Mouse (Mus musculus) embryonic facial prominence, embryonic 11.5 days (tissue): ENCODE measurements at regions not wholly inside any gene's neighbourhood (a gene's known extent, or its start where the extent isn't known, plus 50 kb on each side); places are given as distances from the start of the nearest gene placed in this dataset.
A peak's percentile ranks its signal among the peaks of the same experiment; 100 is the strongest.

Experiments
- ATAC-seq: fragments of 200-750 bp; cut with Nextera tagmentation; replicated peaks from 2 replicates; pipeline ENCODE4 v1.8.0; 2017; ENCODE audit warnings: low read depth; ENCODE audit not compliant: insufficient number of reproducible peaks, low FRiP score, low TSS enrichment
- DNase-seq: peaks from one replicate; pipeline ENCODE4 v3.0.0-alpha.2; 2015; ENCODE audit warnings: low spot score
- H3K27ac ChIP-seq: fragments of 300-500 bp; sonication (generic); replicated peaks from 2 replicates; pipeline ENCODE4 v1.5.1; 2014; ENCODE audit warnings: mild to moderate bottlenecking, low read depth, low read length, control low read depth
- H3K27me3 ChIP-seq: fragments of 300-500 bp; sonication (generic); 2 replicates; pipeline ENCODE4 v1.6.1; 2014; ENCODE audit warnings: mild to moderate bottlenecking, low read length, moderate library complexity, mixed read lengths; ENCODE audit not compliant: control insufficient read depth, insufficient read depth
- H3K36me3 ChIP-seq: fragments of 300-500 bp; sonication (generic); replicated peaks from 2 replicates; pipeline ENCODE4 v1.6.1; 2014; ENCODE audit warnings: low read depth, mild to moderate bottlenecking, low read length, moderate library complexity, mixed read lengths; ENCODE audit not compliant: control insufficient read depth, insufficient read depth
- H3K4me1 ChIP-seq: fragments of 300-500 bp; sonication (generic); 2 replicates; pipeline ENCODE4 v1.6.1; 2014; ENCODE audit warnings: low read length, mixed read lengths; ENCODE audit not compliant: control insufficient read depth, insufficient read depth
- H3K4me2 ChIP-seq: fragments of 300-500 bp; sonication (generic); 2 replicates; pipeline ENCODE4 v1.6.1; 2014; ENCODE audit warnings: low read depth, mild to moderate bottlenecking, control low read depth, low read length, moderate library complexity
- H3K4me3 ChIP-seq: fragments of 300-500 bp; sonication (generic); 2 replicates; pipeline ENCODE4 v1.5.1; 2014; ENCODE audit warnings: low read depth, low read length, control low read depth
- H3K9ac ChIP-seq: fragments of 300-500 bp; sonication (generic); replicated peaks from 2 replicates; pipeline ENCODE4 v1.6.1; 2014; ENCODE audit warnings: mild to moderate bottlenecking, control low read depth, low read length
- H3K9me3 ChIP-seq: fragments of 300-500 bp; sonication (generic); replicated peaks from 2 replicates; pipeline ENCODE4 v1.6.1; 2016; ENCODE audit warnings: mild to moderate bottlenecking, low read length, inconsistent platforms, mixed read lengths; ENCODE audit not compliant: control insufficient read depth
- WGBS: fragments of 180-500 bp; shearing (Covaris S2); extraction: QIAGEN DNeasy Blood & Tissue Kit; methylation state at CpG from one replicate; pipeline ENCODE4 v1.1.7; 2014; 5-methylcytosine and 5-hydroxymethylcytosine counted together

DNA sequence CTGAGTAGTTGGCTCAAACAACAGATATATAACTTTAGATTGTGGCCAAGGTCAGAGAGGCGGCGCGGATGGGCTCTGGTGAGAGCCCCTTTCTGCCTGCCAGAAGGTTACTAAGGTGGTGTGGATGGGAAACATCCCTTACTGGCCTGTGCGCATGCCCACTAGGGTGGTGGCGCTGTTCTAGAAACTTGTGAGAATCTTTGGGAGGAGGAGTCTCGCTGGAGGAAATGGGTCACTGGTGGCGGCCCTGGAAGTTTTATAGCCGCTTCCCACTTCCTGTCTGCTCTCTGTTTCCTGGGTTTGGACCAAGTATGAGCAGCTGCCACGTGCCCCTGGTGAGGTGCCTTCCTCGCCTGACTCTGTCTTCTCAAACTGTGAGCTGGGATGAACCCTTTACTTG lies 285.0 kb upstream of the Tbx3 start:
- Histone ChIP-seq H3K27ac (no peak overlapping the region), H3K27me3 (no peaks in the 10 kb centered on the region), H3K4me1 (no peaks in the 10 kb centered on the region), H3K9ac (no peak overlapping the region), H3K4me3 (no peak overlapping the region), H3K9me3 (no peaks in the 10 kb centered on the region), H3K36me3 (no peaks in the 10 kb centered on the region), H3K4me2 (no peak overlapping the region)
- ATAC-seq (no peak), DNase-seq (no peak)
- 91% methylated on average over 10 of the region's 10 CpGs for WGBS

- Histone ChIP-seq H3K4me1 (no peaks in the 10 kb centered on the region), H3K9ac (no peak overlapping the region), H3K4me3 (no peak overlapping the region), H3K36me3 (no peaks in the 10 kb centered on the region), H3K9me3 (no peaks in the 10 kb centered on the region), H3K4me2 (no peak overlapping the region), H3K27ac (no peak overlapping the region), H3K27me3 (no peaks in the 10 kb centered on the region)
- no peak for ATAC-seq
- no peak for DNase-seq
- 76% methylated on average over 8 of the region's 8 CpGs for WGBS
These were observed 283.6 kb upstream of the Tbx3 start for GRCm38 (mm10) chr5:119386821-119387220.

- Histone ChIP-seq H3K27ac (no peak overlapping the region), H3K4me2 (no peak overlapping the region), H3K27me3 (no peaks in the 10 kb centered on the region), H3K4me1 (no peaks in the 10 kb centered on the region), H3K9me3 (no peaks in the 10 kb centered on the region), H3K9ac (no peak overlapping the region), H3K4me3 (no peak overlapping the region), H3K36me3 (no peaks in the 10 kb centered on the region)
- WGBS: 60% methylated on average over 2 of the region's 2 CpGs
- DNase-seq: no peak
- ATAC-seq: no peak
These were observed 283.2 kb upstream of the Tbx3 start for GRCm38 (mm10) chr5:119387261-119387660.

DNA sequence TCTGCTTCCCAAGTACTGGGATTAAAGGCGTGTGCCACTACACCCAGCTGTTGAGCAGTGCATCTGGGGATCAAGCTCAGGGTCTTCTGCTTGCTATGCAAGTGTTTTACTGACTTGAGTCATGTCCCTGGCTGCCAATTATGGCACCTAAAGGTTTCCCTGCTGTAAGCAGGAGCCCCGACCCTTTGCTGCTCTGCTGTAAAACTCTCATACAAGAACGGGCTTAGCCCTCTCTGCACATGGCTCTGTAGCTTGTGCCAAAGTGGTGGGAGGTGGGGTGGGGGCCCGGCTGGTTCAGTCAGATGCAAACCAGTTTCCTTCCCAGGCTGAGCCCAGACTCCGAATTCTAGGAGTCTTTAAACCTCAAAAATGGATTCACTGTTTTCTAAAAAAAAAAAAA lies 281.6 kb upstream of the Tbx3 start:
- ATAC-seq (no peak), DNase-seq (no peak)
- Histone ChIP-seq H3K4me3 (no peak overlapping the region), H3K27ac (no peak overlapping the region), H3K4me2 (no peak overlapping the region), H3K9me3 (no peaks in the 10 kb centered on the region), H3K27me3 (no peaks in the 10 kb centered on the region), H3K36me3 (no peaks in the 10 kb centered on the region), H3K4me1 (no peaks in the 10 kb centered on the region), H3K9ac (no peak overlapping the region)
- WGBS: 74% methylated on average over 5 of the region's 5 CpGs

DNA sequence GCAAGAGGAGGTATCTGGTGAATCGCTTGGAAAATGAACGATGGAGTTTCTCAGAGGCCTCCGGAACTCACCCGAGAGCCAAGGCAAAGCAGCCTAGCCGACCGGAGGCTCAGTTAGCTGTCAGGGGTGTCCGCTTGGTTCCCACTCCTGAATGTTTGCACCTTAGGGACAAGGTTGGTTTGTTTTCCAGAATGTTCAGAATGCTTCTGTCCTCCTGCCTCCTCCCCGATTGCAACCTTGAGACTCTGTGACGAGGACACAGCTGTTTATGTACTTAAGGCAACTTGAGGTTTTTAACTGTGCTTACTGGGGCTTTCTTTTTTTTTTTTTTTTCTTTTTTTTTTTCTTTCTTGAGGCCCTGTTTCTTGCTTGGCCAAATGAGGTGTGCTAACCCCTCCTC lies 281.1 kb upstream of the Tbx3 start:
- H3K27me3 ChIP-seq: no peaks in the 10 kb centered on the region
- no peak for ATAC-seq

GRCm38 (mm10) chr5:119389857-119390256 lies 280.6 kb upstream of the Tbx3 start:
- ATAC-seq: no peak

More for the DNA sequence above, 281.1 kb upstream of the Tbx3 start:
- Histone ChIP-seq H3K9me3 (no peaks in the 10 kb centered on the region), H3K9ac (no peak overlapping the region), H3K36me3 (no peaks in the 10 kb centered on the region), H3K4me2 (no peak overlapping the region), H3K27ac (no peak overlapping the region), H3K4me3 (no peak overlapping the region), H3K4me1 (no peaks in the 10 kb centered on the region)
- WGBS: 83% methylated on average over 9 of the region's 9 CpGs
- no peak for DNase-seq

DNA sequence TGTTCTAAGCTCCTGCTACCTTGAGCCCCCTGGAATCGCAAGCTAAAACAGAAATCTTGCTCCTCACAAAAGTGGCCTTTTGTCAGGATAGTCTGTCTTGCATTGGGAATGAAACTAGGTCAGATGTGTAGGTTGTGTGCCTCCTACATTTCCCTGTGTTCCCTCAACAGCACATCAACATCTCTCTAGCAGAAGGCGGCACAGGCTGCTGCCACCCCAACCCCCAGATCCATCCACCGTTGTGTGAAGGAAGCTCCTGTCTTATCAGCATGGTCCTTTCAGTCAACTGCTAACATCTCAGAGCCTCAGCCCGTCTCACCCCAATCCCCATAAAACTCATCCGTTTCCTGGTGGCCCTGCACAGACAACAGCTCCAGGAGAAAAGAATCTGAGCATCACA lies 272.0 kb upstream of the Tbx3 start:
- 78% methylated on average over 5 of the region's 5 CpGs for WGBS
- Histone ChIP-seq H3K4me3 (no peak overlapping the region), H3K9ac (no peak overlapping the region), H3K4me2 (no peak overlapping the region), H3K36me3 (no peaks in the 10 kb centered on the region), H3K27me3 (no peaks in the 10 kb centered on the region), H3K4me1 (peaks cover 5% of the 10 kb centered on the region), H3K9me3 (no peaks in the 10 kb centered on the region), H3K27ac (no peak overlapping the region)
- no peak for ATAC-seq
- no peak for DNase-seq

More at GRCm38 (mm10) chr5:119389857-119390256, 280.6 kb upstream of the Tbx3 start:
- Histone ChIP-seq H3K27me3 (no peaks in the 10 kb centered on the region), H3K36me3 (no peaks in the 10 kb centered on the region), H3K4me2 (no peak overlapping the region), H3K4me1 (no peaks in the 10 kb centered on the region), H3K4me3 (no peak overlapping the region), H3K27ac (no peak overlapping the region), H3K9ac (no peak overlapping the region), H3K9me3 (no peaks in the 10 kb centered on the region)
- DNase-seq: no peak
- 87% methylated on average over 7 of the region's 7 CpGs for whole genome bisulfite sequencing

DNA sequence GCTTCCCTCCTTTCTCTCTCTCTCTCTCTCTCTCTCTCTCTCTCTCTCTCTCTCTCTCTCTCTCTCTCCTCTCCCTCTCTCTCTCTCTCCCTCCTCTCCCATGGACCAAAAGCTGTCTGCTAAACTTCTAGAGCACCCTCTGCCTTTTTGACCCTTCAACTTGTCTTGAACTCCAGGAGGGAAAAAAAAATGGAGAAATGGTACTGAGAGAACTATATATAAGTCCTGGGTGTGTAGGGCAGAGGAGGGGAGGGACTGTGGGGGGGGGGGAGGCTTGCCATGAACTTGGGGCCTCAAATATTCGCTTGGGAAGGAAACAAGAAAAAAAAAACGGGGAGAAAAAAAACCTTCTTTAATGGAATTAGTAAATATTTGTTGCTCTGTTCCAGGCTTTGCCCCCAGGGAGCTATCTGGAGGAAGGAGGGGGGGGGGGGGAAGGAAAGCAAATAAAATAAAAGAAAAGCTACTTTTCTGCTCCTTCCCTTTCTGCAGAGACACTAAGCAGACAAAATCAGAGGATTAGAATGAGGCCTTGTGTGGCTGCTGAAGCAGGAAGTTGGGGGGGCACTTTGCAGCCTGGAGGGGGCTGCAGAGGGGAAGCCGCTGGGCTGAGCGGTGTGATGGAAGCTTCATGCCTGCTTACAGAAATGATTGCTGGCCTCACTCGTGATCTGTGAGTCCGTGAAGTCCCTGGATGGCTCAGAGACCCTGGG lies 270.1 kb upstream of the Tbx3 start:
- no peaks in the 10 kb centered on the region for H3K27me3 ChIP-seq
- WGBS: 6% methylated on average over 6 of the region's 6 CpGs
- H3K4me3 ChIP-seq: no peak overlapping the region
- no peaks in the 10 kb centered on the region for H3K36me3 ChIP-seq
- H3K27ac ChIP-seq: peak overlapping the region; percentile 35
- no peaks in the 10 kb centered on the region for H3K9me3 ChIP-seq
- peak; percentile 69 for DNase-seq
- peak overlapping the region; percentile 26; the same call in 1 of the 2 replicates for H3K9ac ChIP-seq
- H3K4me1 ChIP-seq: peaks cover 5% of the 10 kb centered on the region
- ATAC-seq: no peak
- no peak overlapping the region for H3K4me2 ChIP-seq
